ENCODE assay signal across 8 mouse cellular contexts in genomic region chr9:71216036-71216995, GRCm38 (mm10). TPM values are rescaled to one million over a fixed set of nuclear protein-coding genes. Genes with fewer than 3 reads are reported as not detected.
DNase-seq lines count a peak whose midpoint lies in the region; ATAC-seq and TF ChIP-seq lines count a peak whose summit lies in the region.

No protein-coding gene starts in this region.

- H3K27me3 ChIP-seq in megakaryocyte, embryonic 14.5 days (replicated peaks), result peaks cover 82% of the 10 kb centered on the region
- H3K27me3 ChIP-seq in heart, embryonic 11.5 days (ENCODE audit: control insufficient read depth, insufficient read depth, low read length), result peaks cover 41% of the 10 kb centered on the region
- H3K27me3 ChIP-seq in kidney, adult 2 months (replicated peaks; ENCODE audit: control insufficient read depth, insufficient read depth, low read length), result peaks cover 16% of the 10 kb centered on the region
- peaks cover 60% of the 10 kb centered on the region for H3K27me3 ChIP-seq in lung, postnatal 0 days (replicated peaks; ENCODE audit: insufficient read depth, low read length)

- no peak for TF ChIP-seq EP300 in lung, postnatal 0 days (IDR thresholded peaks at IDR 0.05)

- H3K9ac ChIP-seq in heart, embryonic 11.5 days (ENCODE audit: low read depth, low read length), result peak overlapping the region; percentile 50; the same call in 1 of the 2 replicates
- H3K9ac ChIP-seq in lung, postnatal 0 days (replicated peaks; ENCODE audit: low read depth), result no peak overlapping the region

- H3K4me1 ChIP-seq in megakaryocyte, embryonic 14.5 days, result peaks cover 17% of the 10 kb centered on the region
- peaks cover 9% of the 10 kb centered on the region; the same call in 1 of the 2 replicates for H3K4me1 ChIP-seq in heart, embryonic 11.5 days (ENCODE audit: control insufficient read depth, insufficient read depth, low read length)
- H3K4me1 ChIP-seq in kidney, adult 2 months (ENCODE audit: control insufficient read depth, insufficient read depth, low read length), result no peaks in the 10 kb centered on the region
- H3K4me1 ChIP-seq in lung, postnatal 0 days (ENCODE audit: insufficient read depth, low read depth, low read length), result peaks cover 5% of the 10 kb centered on the region; the same call in 1 of the 2 replicates

- peak; percentile 66 for DNase-seq in embryo, embryonic 9.5 days (ENCODE audit: extremely low spot score)
- DNase-seq in kidney, adult 2 months, result peak; percentile 29
- peak; percentile 14 for DNase-seq in lung, postnatal 0 days (ENCODE audit: low spot score)
- DNase-seq in spleen, adult 18-20 months, result peak; percentile 9 to 26
- DNase-seq in frontal cortex, postnatal 25 days (ENCODE audit: low spot score in 2 of 2), result no peak

- under 1% methylated on average over 57 of the region's 57 CpGs for WGBS in heart, embryonic 11.5 days (ENCODE audit: insufficient replicate concordance)
- 3% methylated on average over 57 of the region's 57 CpGs for WGBS in kidney, adult 2 months
- WGBS in lung, postnatal 0 days, result 1% methylated on average over 55 of the region's 57 CpGs

- no peak overlapping the region for H3K27ac ChIP-seq in heart, embryonic 11.5 days (ENCODE audit: low read depth, low read length)
- no peak overlapping the region for H3K27ac ChIP-seq in kidney, adult 2 months (ENCODE audit: insufficient read depth, low read depth, low read length)
- no peak overlapping the region for H3K27ac ChIP-seq in lung, postnatal 0 days (ENCODE audit: low read length)

- 0 out of 2 replicates have a peak, but pooled peaks cover 4% of the 10 kb centered on the region for H3K9me3 ChIP-seq in megakaryocyte, embryonic 14.5 days
- no peaks in the 10 kb centered on the region for H3K9me3 ChIP-seq in heart, embryonic 11.5 days (replicated peaks; ENCODE audit: control insufficient read depth, low read length)
- H3K9me3 ChIP-seq in lung, postnatal 0 days (ENCODE audit: low read length), result no peaks in the 10 kb centered on the region

- TF ChIP-seq POLR2A in kidney, adult 2 months (IDR thresholded peaks at IDR 0.05; ENCODE audit: low read depth, low read length), result no peak

- TF ChIP-seq CTCF in kidney, adult 2 months (conservative IDR thresholded peaks at IDR 0.05; ENCODE audit: insufficient read depth, insufficient read length, low read depth, low read length), result no peak
- TF ChIP-seq CTCF in lung, postnatal 0 days (IDR thresholded peaks at IDR 0.05), result no peak

- peak overlapping the region; percentile 80 for H3K4me2 ChIP-seq in heart, embryonic 11.5 days
- peak overlapping the region; percentile 75 for H3K4me2 ChIP-seq in lung, postnatal 0 days (replicated peaks; ENCODE audit: low read depth, low read length)

- ATAC-seq in megakaryocyte, adult 5-6 weeks (ENCODE audit: poor library complexity, severe bottlenecking), result no peak
- 0 out of 2 replicates have a peak, but pooled peaks have one; percentile 31 for ATAC-seq in heart, embryonic 11.5 days (replicated peaks; ENCODE audit: insufficient number of reproducible peaks, low FRiP score, low TSS enrichment)
- peak; percentile 23 for ATAC-seq in lung, postnatal 0 days

- no peaks in the 10 kb centered on the region for H3K36me3 ChIP-seq in megakaryocyte, embryonic 14.5 days (replicated peaks; ENCODE audit: low read length)
- H3K36me3 ChIP-seq in heart, embryonic 11.5 days (ENCODE audit: control insufficient read depth, insufficient read depth, low read length), result no peaks in the 10 kb centered on the region
- no peaks in the 10 kb centered on the region for H3K36me3 ChIP-seq in kidney, adult 2 months (ENCODE audit: control insufficient read depth, insufficient read depth, low read length)
- H3K36me3 ChIP-seq in lung, postnatal 0 days (ENCODE audit: insufficient read depth, low read length), result no peaks in the 10 kb centered on the region

- peak overlapping the region; percentile 90 for H3K4me3 ChIP-seq in megakaryocyte, embryonic 14.5 days (replicated peaks)
- H3K4me3 ChIP-seq in heart, embryonic 11.5 days (ENCODE audit: low read depth, low read length), result peak overlapping the region; percentile 52
- peak overlapping the region; percentile 65 for H3K4me3 ChIP-seq in kidney, adult 2 months (ENCODE audit: insufficient read depth, low read depth, low read length)
- peak overlapping the region; percentile 40 for H3K4me3 ChIP-seq in lung, postnatal 0 days (ENCODE audit: low read depth, low read length)

RNA-seq across cellular contexts. Expression of gene Aldh1a2, which starts 0.7 kb away (rescaled TPM):
- not detected in 2 replicates for polyA plus RNA-seq in megakaryocyte, embryonic 14.5 days (2012; ENCODE audit: insufficient read depth, low replicate concordance)
- total RNA-seq in megakaryocyte, adult 5-6 weeks (2015), result 0.11 TPM in 1 of 2 replicates, not detected in the other
- total RNA-seq in megakaryocyte, adult 5-6 weeks (2017), result 0.08 and 0.11 TPM in 2 replicates
- 48.8 and 53.2 TPM in 2 replicates for polyA plus RNA-seq in heart, embryonic 11.5 days (2014; fragmentation: Nextera tagmentation; extraction: Ambion mirVana)
- polyA plus RNA-seq in kidney, adult 2 months (2012; rRNA removed), result 8.7 and 9.0 TPM in 2 replicates
- 27.8 and 31.8 TPM in 2 replicates for polyA plus RNA-seq in lung, postnatal 0 days (2015; fragmentation: Nextera tagmentation; extraction: Ambion mirVana)

RNA-seq across cellular contexts. Expression of gene Aqp9, which starts 47.8 kb away (rescaled TPM):
- 0.07 TPM in 1 of 2 replicates, not detected in the other for polyA plus RNA-seq in megakaryocyte, embryonic 14.5 days (2012; ENCODE audit: insufficient read depth, low replicate concordance)
- 12.4 and 15.5 TPM in 2 replicates for total RNA-seq in megakaryocyte, adult 5-6 weeks (2015)
- 13.0 and 16.7 TPM in 2 replicates for total RNA-seq in megakaryocyte, adult 5-6 weeks (2017)
- polyA plus RNA-seq in heart, embryonic 11.5 days (2014; fragmentation: Nextera tagmentation; extraction: Ambion mirVana), result 0.10 and 0.36 TPM in 2 replicates
- polyA plus RNA-seq in kidney, adult 2 months (2012; rRNA removed), result 0.11 and 0.27 TPM in 2 replicates
- 0.37 and 0.78 TPM in 2 replicates for polyA plus RNA-seq in lung, postnatal 0 days (2015; fragmentation: Nextera tagmentation; extraction: Ambion mirVana)

Comparison
In these comparisons a context has a peak if more than half of its experiments do, and no peak if none do; other contexts are left out.
1. H3K4me3 ChIP-seq: peak in every context shown above with its lines; median percentile 90 in megakaryocyte, embryonic 14.5 days; 65 in kidney, adult 2 months; 52 in heart, embryonic 11.5 days; 40 in lung, postnatal 0 days.
2. DNase-seq: peak in embryo, embryonic 9.5 days (single experiment), kidney, adult 2 months (single experiment), lung, postnatal 0 days (single experiment) and spleen, adult 18-20 months (2 of 2); none in frontal cortex, postnatal 25 days (0 of 2).